Comparison of ENCODE assay signal across 8 mouse cellular contexts in the genomic region with DNA sequence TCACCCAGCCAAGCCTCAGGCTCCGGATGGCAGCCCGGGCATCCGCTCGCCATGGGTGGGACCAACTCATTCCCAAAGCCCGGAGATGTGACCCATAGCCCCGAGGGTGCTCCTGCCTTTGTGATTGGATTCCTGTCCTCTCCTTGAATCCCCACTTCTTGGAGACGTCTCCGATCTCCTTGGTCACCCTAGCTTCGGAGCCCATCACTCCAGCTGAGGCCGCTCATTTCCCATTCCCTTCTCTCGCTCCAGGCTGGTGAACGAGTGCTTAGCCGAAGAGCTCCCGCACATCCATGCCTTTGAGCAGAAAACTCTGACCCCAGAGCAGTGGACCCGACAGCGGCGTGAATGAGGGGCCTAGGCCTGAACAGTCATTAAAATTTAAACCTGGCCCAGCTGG. TPM values are rescaled to one million over a fixed set of nuclear protein-coding genes. Genes with fewer than 3 reads are reported as not detected.
A peak's percentile ranks its signal among the peaks of the same experiment; 100 is the strongest.
DNase-seq lines count a peak whose midpoint lies in the region; ATAC-seq and TF ChIP-seq lines count a peak whose summit lies in the region.

No protein-coding gene starts in this region.

- H3K79me2 ChIP-seq in liver, adult 2 months (ENCODE audit: control insufficient read depth, insufficient read depth, low read length), result peaks cover 7% of the 10 kb centered on the region; the same call in 1 of the 2 replicates

- no peaks in the 10 kb centered on the region for H3K9me3 ChIP-seq in embryonic facial prominence, embryonic 13.5 days
- H3K9me3 ChIP-seq in intestine, embryonic 15.5 days, result no peaks in the 10 kb centered on the region
- H3K9me3 ChIP-seq in neural tube, embryonic 13.5 days, result no peaks in the 10 kb centered on the region

- no peak for DNase-seq in liver, adult 2 months (ENCODE audit: extremely low read depth, low read depth, low spot score)
- no peak for DNase-seq in liver
- no peak for DNase-seq in urinary bladder, postnatal 25 days (ENCODE audit: low spot score)
- DNase-seq in adrenal gland, adult 8-10 months, result no peak

- H3K27me3 ChIP-seq in liver, adult 2 months (ENCODE audit: control insufficient read depth, insufficient read depth, low read length), result no peaks in the 10 kb centered on the region
- H3K27me3 ChIP-seq in embryonic facial prominence, embryonic 13.5 days, result no peaks in the 10 kb centered on the region
- H3K27me3 ChIP-seq in intestine, embryonic 15.5 days (replicated peaks), result no peaks in the 10 kb centered on the region
- H3K27me3 ChIP-seq in neural tube, embryonic 13.5 days, result no peaks in the 10 kb centered on the region

- H3K4me2 ChIP-seq in embryonic facial prominence, embryonic 13.5 days, result peak overlapping the region; percentile 97
- H3K4me2 ChIP-seq in intestine, embryonic 15.5 days (replicated peaks), result peak overlapping the region; percentile 88
- peak overlapping the region; percentile 94 for H3K4me2 ChIP-seq in neural tube, embryonic 13.5 days

- H3K9ac ChIP-seq in liver, adult 2 months (ENCODE audit: low read depth, low read length), result peak overlapping the region; percentile 75
- H3K9ac ChIP-seq in embryonic facial prominence, embryonic 13.5 days, result peak overlapping the region; percentile 86
- H3K9ac ChIP-seq in intestine, embryonic 15.5 days, result peak overlapping the region; percentile 65
- H3K9ac ChIP-seq in neural tube, embryonic 13.5 days, result peak overlapping the region; percentile 87

- H3K4me1 ChIP-seq in liver, adult 2 months (ENCODE audit: control insufficient read depth, insufficient read depth, low read length), result peaks cover 12% of the 10 kb centered on the region
- H3K4me1 ChIP-seq in embryonic facial prominence, embryonic 13.5 days, result peaks cover 31% of the 10 kb centered on the region
- peaks cover 20% of the 10 kb centered on the region for H3K4me1 ChIP-seq in intestine, embryonic 15.5 days (replicated peaks)
- H3K4me1 ChIP-seq in neural tube, embryonic 13.5 days (replicated peaks), result peaks cover 42% of the 10 kb centered on the region

- no peaks in the 10 kb centered on the region for H3K36me3 ChIP-seq in liver, adult 2 months (ENCODE audit: control insufficient read depth, insufficient read depth, low read length)
- peaks cover 29% of the 10 kb centered on the region for H3K36me3 ChIP-seq in embryonic facial prominence, embryonic 13.5 days
- 0 out of 2 replicates have a peak, but pooled peaks cover 14% of the 10 kb centered on the region for H3K36me3 ChIP-seq in intestine, embryonic 15.5 days
- H3K36me3 ChIP-seq in neural tube, embryonic 13.5 days, result peaks cover 32% of the 10 kb centered on the region

- no peak for ATAC-seq in embryonic facial prominence, embryonic 13.5 days (ENCODE audit: insufficient number of reproducible peaks, insufficient read depth, low FRiP score, low TSS enrichment, low read depth)
- no peak; the same call in 1 of the 2 replicates for ATAC-seq in intestine, embryonic 15.5 days
- ATAC-seq in neural tube, embryonic 13.5 days (ENCODE audit: low read depth), result no peak; the same call in 1 of the 2 replicates
- no peak for ATAC-seq in activated CD4-positive, CD25-positive, alpha-beta regulatory T cell, adult 4 months

- no peak for TF ChIP-seq CTCF in liver, adult 2 months (IDR thresholded peaks at IDR 0.05; ENCODE audit: low read depth, low read length)

- H3K4me3 ChIP-seq in liver, adult 2 months (ENCODE audit: insufficient read depth, low read depth, low read length), result peak overlapping the region; percentile 75
- peak overlapping the region; percentile 83 for H3K4me3 ChIP-seq in embryonic facial prominence, embryonic 13.5 days
- H3K4me3 ChIP-seq in intestine, embryonic 15.5 days (replicated peaks), result peak overlapping the region; percentile 69
- peak overlapping the region; percentile 81 for H3K4me3 ChIP-seq in neural tube, embryonic 13.5 days

- WGBS in liver, adult 2 months, result 6% methylated on average over 17 of the region's 17 CpGs
- WGBS in embryonic facial prominence, embryonic 13.5 days, result 2% methylated on average over 17 of the region's 17 CpGs
- 4% methylated on average over 17 of the region's 17 CpGs for WGBS in intestine, embryonic 15.5 days
- 2% methylated on average over 17 of the region's 17 CpGs for WGBS in neural tube, embryonic 13.5 days

- no peak overlapping the region for H3K27ac ChIP-seq in liver, adult 2 months (replicated peaks; ENCODE audit: insufficient read depth, low read depth, low read length)
- H3K27ac ChIP-seq in embryonic facial prominence, embryonic 13.5 days, result no peak overlapping the region
- H3K27ac ChIP-seq in intestine, embryonic 15.5 days, result no peak overlapping the region
- H3K27ac ChIP-seq in neural tube, embryonic 13.5 days (replicated peaks), result peak overlapping the region; percentile 68; the same call in 1 of the 2 replicates

- no peak for TF ChIP-seq POLR2A in liver, adult 2 months (IDR thresholded peaks at IDR 0.05; ENCODE audit: extremely low read depth, insufficient read depth, low read length)

RNA-seq across cellular contexts. Expression of gene Slx1b, which starts 0.7 kb away (rescaled TPM):
- 4.1 and 4.6 TPM in 2 replicates for total RNA-seq in liver, adult 2 months (2014; rRNA removed)
- 11.3 and 15.4 TPM in 2 replicates for polyA plus RNA-seq in liver, adult 2 months (2012; rRNA removed)
- 14.0 and 15.0 TPM in 2 replicates for polyA plus RNA-seq in embryonic facial prominence, embryonic 13.5 days (2015; fragmentation: Nextera tagmentation; extraction: Ambion mirVana)
- 8.1 and 9.1 TPM in 2 replicates for polyA plus RNA-seq in intestine, embryonic 15.5 days (2015; fragmentation: Nextera tagmentation; extraction: Ambion mirVana)
- polyA plus RNA-seq in neural tube, embryonic 13.5 days (2015; fragmentation: Nextera tagmentation; extraction: Ambion mirVana), result 16.2 and 20.5 TPM in 2 replicates
- 10 to 100 TPM; 14.7 to 21.1 (median 18.2) TPM for total RNA-seq in adrenal gland, adult 8-10 months (2022)
- polyA plus RNA-seq in activated CD4-positive, CD25-positive, alpha-beta regulatory T cell, adult 4 months (2017; shearing (Covaris generic)), result 10 to 100 TPM in 1 of 2 experiments, 1 to 10 TPM in 1; 9.7 to 10.0 TPM

RNA-seq across cellular contexts. Expression of gene Bola2, which starts 1.1 kb away (rescaled TPM):
- total RNA-seq in liver, adult 2 months (2014; rRNA removed), result 15.6 and 20.5 TPM in 2 replicates
- polyA plus RNA-seq in liver, adult 2 months (2012; rRNA removed), result 35.6 and 37.7 TPM in 2 replicates
- 105 and 139 TPM in 2 replicates for polyA plus RNA-seq in embryonic facial prominence, embryonic 13.5 days (2015; fragmentation: Nextera tagmentation; extraction: Ambion mirVana)
- 118 and 120 TPM in 2 replicates for polyA plus RNA-seq in intestine, embryonic 15.5 days (2015; fragmentation: Nextera tagmentation; extraction: Ambion mirVana)
- polyA plus RNA-seq in neural tube, embryonic 13.5 days (2015; fragmentation: Nextera tagmentation; extraction: Ambion mirVana), result 109 and 143 TPM in 2 replicates
- 100 to 1,000 TPM in 1 of 4 experiments, 10 to 100 TPM in 3; 78.0 to 116 (median 95.6) TPM for total RNA-seq in adrenal gland, adult 8-10 months (2022)
- 100 to 1,000 TPM in 1 of 2 experiments, 10 to 100 TPM in 1; 90.0 to 201 TPM for polyA plus RNA-seq in activated CD4-positive, CD25-positive, alpha-beta regulatory T cell, adult 4 months (2017; shearing (Covaris generic))

RNA-seq across cellular contexts. Expression of gene Coro1a, which starts 11.3 kb away (rescaled TPM):
- 7.7 and 9.0 TPM in 2 replicates for total RNA-seq in liver, adult 2 months (2014; rRNA removed)
- polyA plus RNA-seq in liver, adult 2 months (2012; rRNA removed), result 10.6 and 22.7 TPM in 2 replicates
- polyA plus RNA-seq in embryonic facial prominence, embryonic 13.5 days (2015; fragmentation: Nextera tagmentation; extraction: Ambion mirVana), result 33.3 and 35.8 TPM in 2 replicates
- 36.9 and 39.7 TPM in 2 replicates for polyA plus RNA-seq in intestine, embryonic 15.5 days (2015; fragmentation: Nextera tagmentation; extraction: Ambion mirVana)
- 92.4 and 107 TPM in 2 replicates for polyA plus RNA-seq in neural tube, embryonic 13.5 days (2015; fragmentation: Nextera tagmentation; extraction: Ambion mirVana)
- total RNA-seq in adrenal gland, adult 8-10 months (2022), result 10 to 100 TPM; 21.0 to 28.2 (median 25.0) TPM
- 1,000 to 10,000 TPM; 2,153 to 2,681 TPM for polyA plus RNA-seq in activated CD4-positive, CD25-positive, alpha-beta regulatory T cell, adult 4 months (2017; shearing (Covaris generic))

RNA-seq across cellular contexts. Expression of gene Sult1a1, which starts 20.1 kb away (rescaled TPM):
- total RNA-seq in liver, adult 2 months (2014; rRNA removed), result 661 and 727 TPM in 2 replicates
- polyA plus RNA-seq in liver, adult 2 months (2012; rRNA removed), result 566 and 586 TPM in 2 replicates
- 4.3 and 4.4 TPM in 2 replicates for polyA plus RNA-seq in embryonic facial prominence, embryonic 13.5 days (2015; fragmentation: Nextera tagmentation; extraction: Ambion mirVana)
- 5.5 and 6.1 TPM in 2 replicates for polyA plus RNA-seq in intestine, embryonic 15.5 days (2015; fragmentation: Nextera tagmentation; extraction: Ambion mirVana)
- 1.4 and 2.1 TPM in 2 replicates for polyA plus RNA-seq in neural tube, embryonic 13.5 days (2015; fragmentation: Nextera tagmentation; extraction: Ambion mirVana)
- total RNA-seq in adrenal gland, adult 8-10 months (2022), result 10 to 100 TPM; 33.4 to 42.0 (median 40.2) TPM
- under 1 TPM in 1 of 2 experiments, not detected in 1; 0.42 TPM for polyA plus RNA-seq in activated CD4-positive, CD25-positive, alpha-beta regulatory T cell, adult 4 months (2017; shearing (Covaris generic))

RNA-seq across cellular contexts. Expression of gene Sgf29, which starts 47.2 kb away (rescaled TPM):
- total RNA-seq in liver, adult 2 months (2014; rRNA removed), result 7.7 and 10.7 TPM in 2 replicates
- 34.7 and 54.2 TPM in 2 replicates for polyA plus RNA-seq in liver, adult 2 months (2012; rRNA removed)
- polyA plus RNA-seq in embryonic facial prominence, embryonic 13.5 days (2015; fragmentation: Nextera tagmentation; extraction: Ambion mirVana), result 48.9 and 62.9 TPM in 2 replicates
- polyA plus RNA-seq in intestine, embryonic 15.5 days (2015; fragmentation: Nextera tagmentation; extraction: Ambion mirVana), result 45.2 and 51.7 TPM in 2 replicates
- polyA plus RNA-seq in neural tube, embryonic 13.5 days (2015; fragmentation: Nextera tagmentation; extraction: Ambion mirVana), result 48.3 and 51.3 TPM in 2 replicates
- 10 to 100 TPM; 30.5 to 44.4 (median 38.2) TPM for total RNA-seq in adrenal gland, adult 8-10 months (2022)
- 100 to 1,000 TPM in 1 of 2 experiments, 10 to 100 TPM in 1; 73.9 to 103 TPM for polyA plus RNA-seq in activated CD4-positive, CD25-positive, alpha-beta regulatory T cell, adult 4 months (2017; shearing (Covaris generic))

Comparison
In these comparisons a context has a peak if more than half of its experiments do, and no peak if none do; other contexts are left out.
1. RNA of gene Coro1a, which starts 11.3 kb away (polyA plus RNA-seq): 2,153 to 2,681 TPM in activated CD4-positive, CD25-positive, alpha-beta regulatory T cell, adult 4 months; 92.4 to 107 TPM in neural tube, embryonic 13.5 days, 36.9 to 39.7 TPM in intestine, embryonic 15.5 days, 33.3 to 35.8 TPM in embryonic facial prominence, embryonic 13.5 days and 10.6 to 22.7 TPM in liver, adult 2 months; every median in the first group is over 10 times any median in the second.
2. Peak in every context shown above with its lines, with median percentiles within 50 percentile points of each other: H3K4me3 ChIP-seq, H3K9ac ChIP-seq and H3K4me2 ChIP-seq.